8 mouse cellular contexts compared by ENCODE assay signal in genomic region chr16:50432062-50432878, GRCm38 (mm10). TPM values are rescaled to one million over a fixed set of nuclear protein-coding genes. Genes with fewer than 3 reads are reported as not detected.
A peak's percentile ranks its signal among the peaks of the same experiment; 100 is the strongest.
DNase-seq lines count a peak whose midpoint lies in the region; ATAC-seq and TF ChIP-seq lines count a peak whose summit lies in the region.

TSS of gene Bbx (minus strand) at chr16:50432390.

- H3K27me3 ChIP-seq in kidney, embryonic 14.5 days (ENCODE audit: control insufficient read depth, insufficient read depth, low read length), result no peaks in the 10 kb centered on the region
- H3K27me3 ChIP-seq in limb, embryonic 15.5 days, result no peaks in the 10 kb centered on the region

- DNase-seq in A20 (ENCODE audit: low read depth, low spot score), result peak; percentile 98
- peak; percentile 99 to 100 for DNase-seq in heart, adult 9 months (ENCODE audit: low spot score in 2 of 2)
- peak; percentile 84 to 94 for DNase-seq in monocyte, adult 2 months (ENCODE audit: low read depth in 1 of 2, low spot score in 2 of 2)
- peak; percentile 93 to 95 for DNase-seq in spleen, postnatal 36 days (ENCODE audit: low spot score in 2 of 2)

- no peaks in the 10 kb centered on the region for H3K36me3 ChIP-seq in kidney, embryonic 14.5 days (ENCODE audit: control insufficient read depth, insufficient read depth, low read length)
- H3K36me3 ChIP-seq in limb, embryonic 15.5 days, result no peaks in the 10 kb centered on the region

- peak within 1 kb of the TSS; percentile 94 for H3K9ac ChIP-seq in kidney, embryonic 14.5 days (ENCODE audit: low read depth, low read length)
- H3K9ac ChIP-seq in limb, embryonic 15.5 days, result peak within 1 kb of the TSS; percentile 95

- peaks cover 18% of the 10 kb centered on the region for H3K4me1 ChIP-seq in bone marrow macrophage, adult 2 months (ENCODE audit: control insufficient read depth, insufficient read depth, low read length)
- no peaks in the 10 kb centered on the region for H3K4me1 ChIP-seq in embryonic fibroblast, embryonic 13.5 days (ENCODE audit: control insufficient read depth, insufficient read depth, low read length)
- peaks cover 9% of the 10 kb centered on the region; the same call in 1 of the 2 replicates for H3K4me1 ChIP-seq in kidney, embryonic 14.5 days (ENCODE audit: control insufficient read depth, insufficient read depth, low read length)
- peaks cover 12% of the 10 kb centered on the region for H3K4me1 ChIP-seq in limb, embryonic 15.5 days

- peak within 1 kb of the TSS; percentile 92 for H3K4me2 ChIP-seq in kidney, embryonic 14.5 days (replicated peaks; ENCODE audit: low read depth, low read length)
- peak within 1 kb of the TSS; percentile 96 for H3K4me2 ChIP-seq in limb, embryonic 15.5 days

- no peak for TF ChIP-seq POLR2A in bone marrow macrophage, adult 2 months (IDR thresholded peaks at IDR 0.05; ENCODE audit: borderline replicate concordance, low read depth, low read length)
- peak; percentile 95 for TF ChIP-seq POLR2A in embryonic fibroblast, embryonic 13.5 days (IDR thresholded peaks at IDR 0.05; ENCODE audit: low read depth, low read length)

- peak within 1 kb of the TSS; percentile 95 for H3K27ac ChIP-seq in bone marrow macrophage, adult 2 months (ENCODE audit: insufficient read depth, low read depth, low read length)
- H3K27ac ChIP-seq in embryonic fibroblast, embryonic 13.5 days (ENCODE audit: insufficient read depth, low read length), result peak within 1 kb of the TSS; percentile 67
- H3K27ac ChIP-seq in kidney, embryonic 14.5 days (ENCODE audit: low read depth, low read length), result peak within 1 kb of the TSS; percentile 100
- H3K27ac ChIP-seq in limb, embryonic 15.5 days, result peak within 1 kb of the TSS; percentile 99

- peak within 1 kb of the TSS; percentile 95 for H3K4me3 ChIP-seq in bone marrow macrophage, adult 2 months (ENCODE audit: insufficient read depth, low read length)
- H3K4me3 ChIP-seq in embryonic fibroblast, embryonic 13.5 days (ENCODE audit: insufficient read depth, low read length), result peak within 1 kb of the TSS; percentile 62
- peak within 1 kb of the TSS; percentile 89 for H3K4me3 ChIP-seq in kidney, embryonic 14.5 days (ENCODE audit: low read length)
- H3K4me3 ChIP-seq in limb, embryonic 15.5 days, result peak within 1 kb of the TSS; percentile 92

- TF ChIP-seq CTCF in bone marrow macrophage, adult 2 months (IDR thresholded peaks at IDR 0.05; ENCODE audit: low read depth, low read length), result no peak
- TF ChIP-seq CTCF in embryonic fibroblast, embryonic 13.5 days (IDR thresholded peaks at IDR 0.05; ENCODE audit: borderline replicate concordance, insufficient read depth, low read length), result no peak

- ATAC-seq in kidney, embryonic 14.5 days (ENCODE audit: low FRiP score, low TSS enrichment), result peak; percentile 97
- ATAC-seq in limb, embryonic 15.5 days (ENCODE audit: insufficient number of reproducible peaks, low FRiP score, low TSS enrichment, low read depth), result peak; percentile 97

- H3K9me3 ChIP-seq in kidney, embryonic 14.5 days (ENCODE audit: control insufficient read depth, low read length), result no peaks in the 10 kb centered on the region
- no peaks in the 10 kb centered on the region for H3K9me3 ChIP-seq in limb, embryonic 15.5 days

- under 1% methylated on average over 51 of the region's 55 CpGs for WGBS in kidney, embryonic 14.5 days
- WGBS in limb, embryonic 15.5 days, result under 1% methylated on average over 55 of the region's 55 CpGs

RNA-seq across cellular contexts. Expression of gene Bbx, which starts in this region (rescaled TPM):
- 27.2 and 33.4 TPM in 2 replicates for polyA plus RNA-seq in bone marrow macrophage, adult 2 months (2012; ENCODE audit: insufficient read depth, insufficient read length, missing spikeins)
- polyA plus RNA-seq in embryonic fibroblast, embryonic 13.5 days (2011; ENCODE audit: insufficient read length, low read depth, missing spikeins), result 44.0 and 47.4 TPM in 2 replicates
- 52.4 and 64.9 TPM in 2 replicates for polyA plus RNA-seq in kidney, embryonic 14.5 days (2014; fragmentation: Nextera tagmentation; extraction: Ambion mirVana)
- 40.5 and 43.0 TPM in 2 replicates for polyA plus RNA-seq in limb, embryonic 15.5 days (2015; fragmentation: Nextera tagmentation; extraction: Ambion mirVana)

Comparison
In these comparisons a context has a peak if more than half of its experiments do, and no peak if none do; other contexts are left out.
1. Peak in every context shown above with its lines: DNase-seq, ATAC-seq, H3K4me3 ChIP-seq and H3K27ac ChIP-seq.